Mouse (Mus musculus) WW6 (cell line): ENCODE data around the gene Mast4.
"Not testable (repeated sequence)": the region's sequence is repeated elsewhere in the genome, so short reads cannot be mapped to it uniquely, and the experiment has no call there.

Experiments used
- DNase-seq: peaks from one replicate; pipeline ENCODE4 v3.0.0-alpha.2; 2013; ENCODE audit warnings: low read depth, low spot score

The Mast4 gene

DNA sequence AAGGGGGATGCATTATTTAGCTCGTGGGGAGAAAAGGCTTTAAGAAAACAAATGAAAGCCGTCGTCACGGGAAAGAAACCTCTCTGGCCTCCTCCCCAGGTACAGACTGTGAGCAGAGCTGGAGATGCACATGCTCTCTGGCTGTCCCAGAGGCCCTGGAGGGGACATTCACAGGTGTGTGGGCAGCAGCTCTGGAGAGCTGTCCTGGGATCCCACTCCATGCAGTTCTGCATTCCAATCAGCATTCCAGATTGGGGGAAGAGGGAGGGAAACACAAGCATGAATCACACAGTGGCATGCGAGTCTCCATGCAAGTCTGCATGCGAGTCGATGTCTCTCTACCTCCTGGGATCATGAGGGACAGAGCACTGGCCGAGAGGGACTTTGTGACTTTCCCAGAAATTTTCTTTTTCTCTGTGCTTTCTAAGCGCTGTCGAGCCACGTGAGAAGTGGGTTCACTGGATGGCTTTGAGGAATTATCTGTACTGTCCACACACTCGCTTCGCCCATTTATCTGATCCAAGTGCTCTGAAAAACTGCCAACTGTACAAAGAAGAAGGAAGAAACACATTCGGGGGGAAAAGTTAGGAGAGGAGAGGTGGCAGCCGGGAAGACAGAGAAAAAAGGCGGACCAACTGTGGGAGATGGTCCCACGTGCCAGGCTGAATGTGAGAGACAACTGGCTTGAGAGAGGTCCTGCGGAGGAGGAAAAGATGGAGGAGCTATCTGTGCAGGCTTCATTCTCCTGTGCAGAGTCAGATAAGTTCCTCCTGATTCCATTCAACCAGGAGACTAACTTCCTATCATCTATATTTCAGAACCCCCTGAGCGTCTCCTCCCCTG lies 580.4 kb downstream of the Mast4 start:
- DNase-seq, result no peak

DNA sequence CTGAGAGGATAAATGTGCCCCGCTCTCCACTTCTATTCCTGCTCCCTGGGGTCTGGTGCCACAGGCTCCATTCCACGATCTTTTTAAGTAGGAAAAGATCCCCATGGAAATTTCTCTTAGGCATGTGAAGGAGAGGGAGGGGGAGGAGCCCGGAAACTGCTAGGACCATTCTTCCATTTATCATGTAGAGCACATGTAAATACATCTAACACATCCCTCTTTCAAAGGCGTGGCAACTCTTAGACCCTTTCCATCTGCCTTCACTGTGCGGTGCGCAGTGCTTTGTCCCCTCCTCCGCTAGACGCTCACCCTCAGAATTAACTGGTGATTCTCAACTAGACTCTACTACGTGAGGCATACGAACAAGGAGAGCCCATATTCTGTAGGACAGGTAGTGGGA lies 584.4 kb downstream of the Mast4 start:
- DNase-seq, result no peak

DNA sequence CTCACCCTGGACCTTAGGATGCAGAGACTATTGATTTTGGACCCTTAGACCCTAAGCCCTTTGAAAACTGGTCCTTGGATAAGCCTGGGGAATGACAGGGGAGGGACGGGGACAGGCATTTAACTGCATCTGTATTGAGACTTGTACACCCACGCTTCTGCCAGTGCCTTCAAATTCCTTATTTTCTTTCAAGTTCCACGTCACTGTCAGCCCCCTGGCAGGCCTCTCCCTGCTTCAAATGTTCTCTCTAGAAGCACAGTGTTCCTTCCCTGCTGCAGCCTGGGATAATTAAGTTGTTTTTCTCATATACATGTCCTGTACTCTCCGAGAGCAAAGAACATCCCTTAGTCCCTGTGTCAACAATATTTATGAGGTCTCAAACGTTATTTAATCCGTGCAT lies 585.1 kb downstream of the Mast4 start:
- no peak for DNase-seq

DNA sequence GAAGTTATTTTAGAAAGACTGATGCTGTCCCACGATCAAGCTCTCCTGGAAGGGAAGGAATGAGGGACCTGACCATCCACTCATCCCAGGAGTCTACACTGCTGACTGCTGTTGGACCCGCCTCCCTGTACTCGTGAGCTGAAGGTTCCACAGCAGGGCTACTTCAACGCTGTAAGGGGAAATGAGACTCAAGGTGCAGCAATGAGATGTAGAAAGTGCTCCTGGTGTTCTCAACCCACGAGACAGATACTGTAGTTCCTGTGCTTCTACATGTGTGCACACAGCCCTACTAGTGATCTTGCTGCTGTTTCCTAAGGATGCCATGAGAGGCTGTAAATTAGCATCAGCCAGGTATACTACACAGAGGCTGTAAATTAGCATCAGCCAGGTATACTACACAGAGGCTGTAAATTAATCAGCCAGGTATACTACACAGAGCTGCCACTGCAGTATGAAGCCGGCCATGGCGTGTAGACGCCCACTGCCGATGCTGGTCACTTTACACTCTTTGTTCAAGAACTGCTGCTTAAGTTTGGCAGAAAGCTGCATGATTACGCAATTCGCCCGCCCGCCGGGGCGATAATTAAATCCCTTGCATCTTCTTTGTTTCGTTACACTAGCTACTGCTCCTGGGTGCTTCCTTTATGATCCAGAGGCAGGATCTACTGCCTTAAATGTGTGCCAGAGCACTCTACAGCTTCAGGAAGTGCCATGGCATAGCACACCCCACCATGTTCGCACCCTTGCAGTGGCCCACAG lies 587.3 kb downstream of the Mast4 start:
- DNase-seq, result no peak

DNA sequence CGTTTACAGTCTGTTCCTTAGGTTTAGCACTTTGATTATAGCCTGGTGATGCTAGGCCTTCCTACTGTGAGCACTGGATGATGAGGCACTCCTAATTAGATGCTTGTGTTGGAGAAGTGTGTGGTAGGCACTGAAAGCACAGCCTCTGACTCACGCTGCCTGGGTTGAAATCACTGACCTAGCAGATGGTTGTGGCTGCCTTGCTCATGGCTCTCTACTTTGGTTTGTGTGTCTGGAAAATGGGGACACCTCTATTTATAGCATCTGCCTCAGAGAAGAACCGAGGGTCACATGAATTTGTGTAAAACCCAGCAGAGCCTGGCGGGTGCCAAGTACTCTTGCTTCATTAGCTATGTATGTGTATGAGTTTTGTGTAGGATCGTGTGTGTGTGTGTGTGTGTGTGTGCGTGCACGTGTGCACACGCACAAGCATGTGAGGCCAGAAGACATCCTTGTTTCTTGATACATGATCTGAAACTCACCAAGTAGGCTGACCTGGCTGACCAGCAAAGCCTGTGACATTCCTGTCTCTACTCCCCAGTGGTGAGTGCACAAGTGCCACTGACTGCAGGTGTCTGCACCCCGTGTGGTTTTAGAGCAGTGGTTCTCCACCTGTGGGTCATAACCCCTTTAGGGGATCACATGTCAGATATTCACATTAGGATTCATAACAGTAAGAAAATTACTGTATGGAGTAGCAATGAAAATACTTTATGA lies 588.5 kb downstream of the Mast4 start:
- DNase-seq, result no peak

DNA sequence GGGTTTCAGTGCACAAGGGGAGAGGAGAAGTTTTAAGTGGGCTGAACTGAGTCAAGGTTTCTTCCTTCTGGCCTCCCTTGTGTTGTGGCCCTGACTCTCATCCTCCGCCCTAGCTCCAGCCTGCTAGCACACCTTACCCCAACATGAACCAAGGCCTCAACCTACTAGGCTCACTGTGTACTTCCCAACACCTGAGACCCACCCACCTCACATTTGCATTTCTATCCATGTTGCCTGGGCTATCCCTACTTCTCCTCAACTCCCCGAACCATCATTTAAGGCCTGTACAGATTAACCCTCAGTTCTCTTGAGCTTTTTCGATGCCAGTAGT lies 589.1 kb downstream of the Mast4 start:
- DNase-seq, result no peak

DNA sequence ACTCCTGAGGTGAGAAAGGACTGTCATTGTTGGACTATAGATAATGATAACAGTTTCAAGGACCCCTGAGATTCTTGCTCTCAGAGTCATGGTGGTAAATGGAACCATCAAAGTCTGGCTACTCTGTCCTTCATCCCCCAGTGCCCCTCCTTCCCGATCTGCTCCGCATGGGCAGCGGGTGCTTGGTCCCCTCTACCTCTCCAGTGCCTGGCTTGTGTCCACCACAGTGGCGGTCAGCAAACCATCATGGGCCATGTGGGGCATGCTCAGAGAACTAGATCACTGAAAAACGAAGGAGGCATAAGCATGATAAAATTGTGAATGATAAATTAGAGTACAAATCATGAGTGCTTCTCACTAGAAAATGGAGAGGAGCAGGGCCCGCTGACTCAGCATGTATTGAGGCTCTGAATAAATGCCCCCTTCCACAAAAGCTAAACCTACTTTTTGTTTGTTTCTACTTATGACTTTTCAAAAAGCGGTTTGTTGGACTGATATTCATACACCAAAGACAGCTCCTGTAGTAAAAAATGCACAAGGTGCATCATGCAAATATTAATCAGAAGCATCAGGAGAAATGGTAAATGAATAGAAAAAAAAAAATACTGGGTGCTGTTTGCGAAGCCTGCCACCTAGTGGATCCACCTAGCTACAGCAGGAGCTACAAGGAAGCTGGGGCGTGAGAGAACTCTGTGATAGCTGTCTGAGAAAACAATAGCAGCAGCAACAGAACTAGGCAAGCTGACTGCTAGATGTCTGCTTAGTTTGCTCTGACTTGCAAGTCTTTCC lies 589.6 kb downstream of the Mast4 start:
- no peak for DNase-seq

DNA sequence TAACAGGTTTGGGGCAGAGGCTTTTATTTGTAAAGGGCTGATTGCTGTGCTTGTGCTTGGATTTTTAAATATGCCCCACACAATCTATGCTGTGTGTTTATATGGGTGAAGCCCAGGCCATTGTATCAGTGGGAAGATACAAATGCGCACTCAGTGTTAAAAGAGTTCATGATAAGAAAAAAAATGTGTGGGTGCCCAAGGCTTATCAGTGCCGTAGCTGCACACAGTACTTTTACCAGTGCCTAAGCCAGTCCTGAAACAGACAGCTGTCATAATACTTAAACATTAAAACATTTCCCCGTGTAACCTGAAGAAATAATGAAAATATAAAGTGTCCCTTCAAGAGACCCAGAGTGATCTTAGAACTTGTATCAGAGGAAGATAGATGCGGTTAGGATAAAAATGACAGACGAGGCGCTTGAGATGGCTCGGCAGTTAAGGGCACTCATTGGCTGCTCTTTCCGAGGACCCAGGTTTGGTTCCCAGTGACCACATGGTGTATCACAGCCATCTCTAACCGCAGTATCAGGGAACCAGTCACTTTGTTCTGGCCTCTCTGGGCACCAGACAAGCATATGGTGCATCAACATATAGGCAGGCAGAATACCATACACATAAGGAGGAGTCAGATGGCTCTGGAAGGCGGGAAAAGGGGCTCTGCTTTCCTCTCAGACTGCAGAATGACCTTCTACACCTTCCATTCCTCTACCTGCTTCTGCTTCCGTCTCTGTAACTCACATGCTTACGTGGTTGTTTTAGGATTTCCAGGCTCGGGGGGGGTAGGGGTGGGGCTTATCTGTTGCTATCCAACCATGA lies 594.4 kb downstream of the Mast4 start:
- no peak for DNase-seq

DNA sequence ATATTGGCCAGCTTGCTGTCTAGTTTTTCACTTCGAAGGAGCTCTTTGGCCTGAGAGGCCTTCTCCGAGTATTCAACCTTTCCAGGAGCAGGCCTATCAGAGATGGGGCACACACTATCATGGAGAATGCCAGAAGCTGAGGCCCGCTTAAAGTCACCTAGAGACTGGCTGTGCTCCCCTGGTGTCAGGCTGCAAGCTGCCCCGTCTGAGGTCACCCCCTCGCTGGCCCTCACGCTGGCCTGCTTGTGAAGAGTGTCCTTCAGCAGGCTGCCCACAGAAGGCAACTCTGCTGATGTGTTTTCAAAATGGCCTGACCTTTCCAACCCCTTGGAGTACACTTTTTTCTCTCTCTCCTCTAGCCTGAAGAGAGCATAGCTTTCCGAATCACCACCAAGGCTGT lies 596.5 kb downstream of the Mast4 start:
- DNase-seq, result no peak

DNA sequence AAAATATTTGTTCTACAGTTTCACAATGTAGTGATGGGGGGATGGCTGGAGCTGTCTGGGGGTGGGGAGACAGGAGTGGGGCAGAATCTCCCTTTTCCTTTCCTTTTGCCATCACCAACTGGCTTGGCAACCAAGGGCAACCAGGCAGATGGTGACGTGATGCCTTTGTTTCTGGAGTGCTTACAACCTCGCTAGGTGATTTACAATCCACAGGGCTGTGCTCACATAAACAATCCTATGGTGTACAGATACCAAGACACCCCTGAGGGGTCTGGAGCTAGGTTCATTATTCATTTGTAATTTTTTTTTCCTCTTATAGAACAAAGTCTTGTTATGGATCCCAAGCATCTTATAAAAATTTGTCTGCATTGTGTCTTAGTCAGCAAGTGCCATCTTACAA lies 601.2 kb downstream of the Mast4 start:
- DNase-seq, result no peak

DNA sequence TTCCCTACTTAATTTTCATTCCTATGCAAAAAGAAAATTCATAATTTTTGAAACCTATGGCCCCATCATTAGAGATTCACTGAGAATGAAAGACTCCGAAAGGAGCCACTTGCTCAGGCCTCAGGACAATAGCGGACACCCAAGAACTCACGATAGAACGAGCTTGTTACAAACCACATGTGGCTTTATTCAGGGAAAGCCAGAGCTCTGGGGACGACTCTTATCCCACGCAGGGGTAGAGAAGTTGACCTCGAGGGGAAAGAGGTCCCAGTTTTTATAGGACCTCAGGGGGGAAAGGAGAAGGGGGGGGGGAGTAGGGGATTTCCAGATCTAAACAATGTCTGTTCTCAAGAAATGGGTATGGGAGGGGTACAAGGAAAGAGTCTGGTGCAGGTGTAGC lies 605.3 kb downstream of the Mast4 start:
- not testable (repeated sequence) for DNase-seq

DNA sequence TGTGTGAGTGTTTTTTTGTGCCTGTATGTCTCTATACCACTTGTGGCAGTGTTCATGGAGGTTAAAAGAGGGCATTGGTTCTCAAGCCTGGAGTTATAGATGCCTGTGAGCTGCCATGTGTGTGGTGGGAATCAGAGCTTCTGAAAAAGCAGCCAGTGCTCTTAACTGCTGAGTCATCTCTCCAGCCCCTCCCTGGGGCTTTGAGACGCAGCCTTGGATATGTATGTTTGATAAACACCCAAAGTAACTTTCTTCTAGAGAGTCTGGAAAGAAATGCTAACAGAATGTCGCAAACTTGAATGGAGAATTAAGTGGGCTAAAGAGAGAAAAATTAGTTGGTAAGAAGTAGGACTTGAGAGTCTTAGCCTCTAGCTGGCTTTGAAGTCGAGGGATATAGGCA lies 606.3 kb downstream of the Mast4 start:
- no peak for DNase-seq

DNA sequence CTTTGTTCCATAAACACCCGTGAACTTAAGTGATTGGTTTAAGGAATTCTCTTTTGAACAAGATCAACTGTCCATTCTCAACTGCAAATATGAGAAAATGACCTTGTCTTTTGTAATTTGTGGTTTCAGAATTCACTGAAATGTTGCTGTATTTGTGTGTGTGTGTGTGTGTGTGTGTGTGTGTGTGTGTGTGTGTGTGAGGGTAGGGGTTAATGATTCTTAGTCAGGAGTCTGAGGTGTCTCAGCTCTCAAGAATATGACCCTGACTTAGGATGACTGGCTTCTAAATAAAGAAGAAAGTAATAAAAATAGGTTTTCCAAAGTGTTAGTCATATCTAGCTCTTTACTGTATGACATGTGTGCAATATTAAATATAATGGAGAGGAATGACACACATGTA lies 607.4 kb downstream of the Mast4 start:
- no peak for DNase-seq

DNA sequence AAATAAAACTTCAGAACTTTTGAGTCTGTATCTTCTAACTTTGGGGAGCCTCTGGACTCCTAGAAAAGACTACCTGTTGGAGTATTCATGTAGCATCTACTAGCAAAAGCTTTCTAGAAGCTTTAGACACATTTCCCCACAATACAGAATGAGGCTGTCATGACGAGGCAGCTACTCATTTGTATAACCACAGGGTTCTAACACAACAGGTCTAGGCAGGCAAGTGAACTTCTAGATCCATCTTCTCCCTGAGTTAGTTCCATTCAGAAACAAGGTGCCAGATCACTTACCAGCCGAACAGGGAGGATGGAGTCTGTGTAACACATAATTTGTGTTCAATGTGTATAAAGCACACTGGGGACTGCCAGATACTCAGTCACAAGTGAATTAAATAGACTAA lies 608.4 kb downstream of the Mast4 start:
- no peak for DNase-seq

DNA sequence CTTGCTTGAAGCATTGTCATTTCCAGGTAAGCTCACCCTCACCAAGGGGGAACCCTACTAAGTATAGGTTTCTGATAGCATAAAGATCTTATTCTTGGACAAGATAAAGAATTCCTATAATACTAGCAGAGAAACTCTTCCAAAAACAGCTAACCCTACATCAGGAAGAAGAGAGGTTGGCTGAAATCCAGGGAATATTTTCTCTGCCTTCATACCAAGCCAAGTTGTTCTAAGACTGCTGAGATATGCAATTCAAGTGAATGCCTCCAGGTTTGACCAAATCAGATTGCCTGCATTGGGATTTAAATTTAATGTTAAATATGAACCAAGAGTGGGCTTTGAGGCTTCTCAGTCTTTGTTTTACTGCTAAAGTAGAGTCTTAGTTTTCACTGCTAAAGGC lies 608.9 kb downstream of the Mast4 start:
- no peak for DNase-seq

DNA sequence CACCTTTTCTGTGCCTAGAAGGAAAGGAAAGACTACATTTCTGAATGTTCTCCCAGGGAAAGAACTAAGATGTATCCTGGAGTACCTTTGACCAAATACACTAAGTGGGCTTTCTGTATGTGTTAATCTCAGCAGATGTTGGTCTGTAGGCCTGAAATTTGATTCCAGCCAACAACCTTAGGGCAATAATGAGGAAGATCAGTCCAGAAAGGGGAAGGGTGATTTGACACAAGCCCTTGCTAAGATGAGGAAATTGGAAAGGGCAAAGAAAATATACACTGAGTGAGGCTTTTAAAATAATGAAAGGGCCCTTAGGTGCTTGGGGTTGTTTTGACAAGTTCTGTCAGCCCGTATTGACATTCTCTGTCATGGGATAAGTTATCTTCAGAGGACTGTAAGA lies 617.3 kb downstream of the Mast4 start:
- no peak for DNase-seq

DNA sequence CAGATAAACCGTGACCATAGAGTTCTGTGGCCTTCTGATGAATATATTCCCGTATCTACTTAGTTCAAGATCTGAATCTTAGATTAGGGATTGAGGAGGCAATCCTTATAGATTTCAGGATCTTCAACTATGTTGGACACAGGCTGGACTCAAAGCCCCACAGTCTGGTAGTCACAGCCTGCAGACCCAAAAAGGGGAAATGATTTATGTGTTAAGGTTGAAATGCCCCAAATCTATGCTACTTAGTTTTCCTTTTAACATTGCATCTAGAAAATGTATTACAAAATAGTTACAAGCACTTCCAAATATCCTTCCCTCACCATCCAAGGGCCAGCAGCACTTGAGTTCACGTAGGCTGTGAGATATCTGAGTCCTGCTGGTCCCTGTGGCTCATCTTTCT lies 633.6 kb downstream of the Mast4 start:
- no peak for DNase-seq

DNA sequence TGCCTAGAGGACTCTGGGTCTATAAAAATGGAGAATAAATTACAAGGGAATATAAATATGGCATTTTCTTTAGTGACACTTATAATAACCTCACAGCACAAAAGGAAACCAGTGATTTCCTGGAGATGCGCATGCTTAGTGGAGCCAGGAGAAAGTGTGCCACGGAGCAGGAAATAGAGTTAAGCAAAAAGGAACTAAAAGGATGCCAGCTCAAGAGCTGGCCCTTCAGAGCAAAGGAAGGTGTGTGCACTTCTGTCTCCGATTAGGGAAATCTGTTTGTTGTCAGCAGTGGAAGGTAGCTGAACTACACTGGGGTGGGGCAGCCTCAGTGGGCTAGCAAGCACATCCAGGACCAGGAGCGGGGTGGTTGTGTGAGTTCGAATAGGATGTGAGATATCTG lies 634.1 kb downstream of the Mast4 start:
- DNase-seq, result no peak

DNA sequence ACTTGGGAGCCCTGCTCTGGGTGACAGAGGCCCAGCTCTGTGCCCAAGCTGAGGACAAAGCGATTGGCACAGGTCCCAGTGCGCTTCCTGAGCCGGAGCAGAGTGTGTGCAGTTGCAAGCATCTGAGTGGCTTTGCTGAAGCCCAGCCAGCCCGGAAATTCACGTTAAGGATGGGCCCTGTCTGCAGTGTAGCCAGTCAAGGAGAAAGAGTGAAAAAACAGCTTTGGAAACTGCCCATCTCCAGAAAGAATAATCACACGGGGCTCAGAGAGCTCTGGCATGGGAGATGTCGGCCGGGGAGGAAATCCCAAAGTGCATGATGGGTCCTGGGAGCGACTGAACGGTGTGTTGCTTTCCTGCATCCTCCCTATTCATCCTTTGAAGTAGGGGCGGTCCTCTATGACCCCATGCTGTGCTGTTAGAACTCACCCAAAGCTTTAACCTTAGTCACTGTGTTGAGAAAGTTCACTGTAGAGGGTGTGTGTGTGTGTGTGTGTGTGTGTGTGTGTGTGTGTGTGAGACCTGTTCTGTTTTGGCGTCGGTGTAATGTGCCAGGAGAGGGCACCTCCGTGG lies 635.5 kb downstream of the Mast4 start:
- peak; percentile 50 for DNase-seq

DNA sequence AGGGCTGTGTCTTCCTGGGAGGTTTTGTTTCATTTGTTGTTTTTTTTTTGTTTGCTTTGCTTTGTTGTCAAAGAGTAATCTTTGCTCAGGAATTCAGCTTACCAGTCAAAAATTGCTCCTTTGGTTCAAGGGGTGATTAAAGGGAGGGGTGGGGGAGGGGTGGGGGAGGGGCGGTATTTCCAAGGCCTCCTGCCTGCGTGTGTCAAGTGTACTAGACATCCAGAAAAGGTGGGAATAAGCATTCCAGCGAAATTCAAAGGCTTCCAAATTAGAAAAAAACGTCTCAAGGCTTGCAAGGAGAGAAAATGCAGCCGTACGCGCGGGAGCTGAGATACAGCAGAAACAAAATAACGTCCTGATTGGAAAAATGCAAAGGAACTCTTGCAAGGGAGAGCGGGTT lies 636.0 kb downstream of the Mast4 start:
- DNase-seq, result no peak
